Mouse (Mus musculus): ENCODE measurements at regions not wholly inside any gene's neighbourhood (a gene's known extent, or its start where the extent isn't known, plus 50 kb on each side); places are given as distances from the start of the nearest gene placed in this dataset.

GRCm38 (mm10) chr19:35759701-35760100, 297.6 kb downstream of the Htr7 start:
- TF ChIP-seq CTCF (IDR thresholded peaks at IDR 0.05; ENCODE audit: low read depth) = no peak
- Histone ChIP-seq H3K4me2 (no peak overlapping the region), H3K9ac (no peak overlapping the region), H3K9me3 (ENCODE audit: low read depth, low read length) (no peaks in the 10 kb centered on the region), H3K4me3 (ENCODE audit: low read depth, low read length) (no peak overlapping the region), H3K36me3 (ENCODE audit: insufficient read depth) (no peaks in the 10 kb centered on the region), H3K27ac (ENCODE audit: low read depth) (no peak overlapping the region), H3K4me1 (ENCODE audit: insufficient read depth) (no peaks in the 10 kb centered on the region), H3K27me3 (ENCODE audit: insufficient read depth, low read length) (no peaks in the 10 kb centered on the region)
- ATAC-seq (ENCODE audit: insufficient read depth) (no peak), DNase-seq (no peak)
- WGBS = 61% methylated on average over 3 of the region's 3 CpGs

GRCm38 (mm10) chr19:35755494-35755893, 301.8 kb downstream of the Htr7 start:
- ATAC-seq (ENCODE audit: insufficient read depth) (no peak), DNase-seq (no peak)
- WGBS = 54% methylated on average over 1 of the region's 1 CpGs
- Histone ChIP-seq H3K27me3 (ENCODE audit: insufficient read depth, low read length) (no peaks in the 10 kb centered on the region), H3K4me2 (no peak overlapping the region), H3K36me3 (ENCODE audit: insufficient read depth) (no peaks in the 10 kb centered on the region), H3K9ac (no peak overlapping the region), H3K27ac (ENCODE audit: low read depth) (no peak overlapping the region), H3K4me3 (ENCODE audit: low read depth, low read length) (no peak overlapping the region), H3K4me1 (ENCODE audit: insufficient read depth) (no peaks in the 10 kb centered on the region), H3K9me3 (ENCODE audit: low read depth, low read length) (no peaks in the 10 kb centered on the region)
- TF ChIP-seq CTCF (IDR thresholded peaks at IDR 0.05; ENCODE audit: low read depth) = no peak

GRCm38 (mm10) chr19:35735754-35736153, 321.6 kb downstream of the Htr7 start:
- DNase-seq = no peak
- no peaks in the 10 kb centered on the region for H3K4me1 ChIP-seq (ENCODE audit: insufficient read depth)
- H3K4me3 ChIP-seq (ENCODE audit: low read depth, low read length) = no peak overlapping the region
- H3K36me3 ChIP-seq (ENCODE audit: insufficient read depth) = no peaks in the 10 kb centered on the region
- H3K4me2 ChIP-seq = no peak overlapping the region
- no peak overlapping the region for H3K27ac ChIP-seq (ENCODE audit: low read depth)
- no peak for ATAC-seq (ENCODE audit: insufficient read depth)
- no peak overlapping the region for H3K9ac ChIP-seq
- no peak for TF ChIP-seq CTCF (IDR thresholded peaks at IDR 0.05; ENCODE audit: low read depth)
- H3K9me3 ChIP-seq (ENCODE audit: low read depth, low read length) = no peaks in the 10 kb centered on the region
- no peaks in the 10 kb centered on the region for H3K27me3 ChIP-seq (ENCODE audit: insufficient read depth, low read length)
- WGBS = 69% methylated on average over 4 of the region's 4 CpGs

GRCm38 (mm10) chr19:35728436-35729060, 328.8 kb downstream of the Htr7 start:
- Histone ChIP-seq H3K9me3 (ENCODE audit: low read depth, low read length) (no peaks in the 10 kb centered on the region), H3K4me2 (no peak overlapping the region), H3K36me3 (ENCODE audit: insufficient read depth) (no peaks in the 10 kb centered on the region), H3K27me3 (ENCODE audit: insufficient read depth, low read length) (no peaks in the 10 kb centered on the region), H3K9ac (no peak overlapping the region), H3K4me1 (ENCODE audit: insufficient read depth) (no peaks in the 10 kb centered on the region), H3K27ac (ENCODE audit: low read depth) (no peak overlapping the region), H3K4me3 (ENCODE audit: low read depth, low read length) (no peak overlapping the region)
- WGBS = 63% methylated on average over 3 of the region's 3 CpGs
- TF ChIP-seq CTCF (IDR thresholded peaks at IDR 0.05; ENCODE audit: low read depth) = no peak
- no peak for ATAC-seq (ENCODE audit: insufficient read depth)
- DNase-seq = no peak

All from lung, embryonic 14.5 days (tissue).